Mouse (Mus musculus): Measurements from ENCODE around the gene 6820408C15Rik. TPM values are rescaled to one million over a fixed set of nuclear protein-coding genes. Genes with fewer than 3 reads are reported as not detected.

Gene 6820408C15Rik
- polyA plus RNA-seq, 1 experiment: 8.1 TPM

- TF ChIP-seq CTCF (IDR thresholded peaks at IDR 0.05; ENCODE audit: insufficient read depth, low read length): no peak
- TF ChIP-seq POLR2A (IDR thresholded peaks at IDR 0.05; ENCODE audit: borderline replicate concordance, extremely low read depth, low read depth, low read length): no peak
- DNase-seq: no peak
- no peaks in the 10 kb centered on the region for H3K4me1 ChIP-seq (ENCODE audit: control insufficient read depth, insufficient read depth, low read length)
- H3K4me3 ChIP-seq (replicated peaks; ENCODE audit: extremely low read depth, low read depth, low read length): no peak within 1 kb of the TSS
Observed at GRCm38 (mm10) chr2:152490038-152490437, 74.7 kb downstream of the 6820408C15Rik start, which contains the start of gene Defb22. Defb22 (minus strand) TSS chr2:152490138.

GRCm38 (mm10) chr2:152493151-152493550 lies 77.8 kb downstream of the 6820408C15Rik start:
- DNase-seq: no peak
- Histone ChIP-seq H3K4me3 (replicated peaks; ENCODE audit: extremely low read depth, low read depth, low read length) (no peak overlapping the region), H3K4me1 (ENCODE audit: control insufficient read depth, insufficient read depth, low read length) (no peaks in the 10 kb centered on the region)
- 72% methylated on average over 6 of the region's 6 CpGs for WGBS
- no peak for TF ChIP-seq POLR2A (IDR thresholded peaks at IDR 0.05; ENCODE audit: borderline replicate concordance, extremely low read depth, low read depth, low read length)
- TF ChIP-seq CTCF (IDR thresholded peaks at IDR 0.05; ENCODE audit: insufficient read depth, low read length): peak; percentile 23; the same call in 1 of the 2 replicates

Other genes starting within 250 kb of the 6820408C15Rik start
- 16.5 and 27.3 TPM in 2 replicates for gene Csnk2a1, start 188.7 kb upstream of the 6820408C15Rik start, polyA plus RNA-seq (2012; rRNA removed)
- gene Tbc1d20, start 121.8 kb upstream of the 6820408C15Rik start, polyA plus RNA-seq (2012; rRNA removed): 54.3 and 73.4 TPM in 2 replicates
- gene Rbck1, start 82.9 kb upstream of the 6820408C15Rik start, polyA plus RNA-seq (2012; rRNA removed): 268 and 356 TPM in 2 replicates
- gene Trib3, start 71.6 kb upstream of the 6820408C15Rik start, polyA plus RNA-seq (2012; rRNA removed): 6.1 and 6.9 TPM in 2 replicates
- 0.17 TPM in 1 of 2 replicates, not detected in the other for gene Nrsn2, start 38.9 kb upstream of the 6820408C15Rik start, polyA plus RNA-seq (2012; rRNA removed)
- 5.6 and 5.8 TPM in 2 replicates for gene Sox12, start 17.5 kb upstream of the 6820408C15Rik start, polyA plus RNA-seq (2012; rRNA removed)
- gene Zcchc3, start 560 bp upstream of the 6820408C15Rik start, polyA plus RNA-seq (2012; rRNA removed): 5.1 and 5.8 TPM in 2 replicates
- gene Defb23, start 49.0 kb downstream of the 6820408C15Rik start, polyA plus RNA-seq (2012; rRNA removed): not detected in 2 replicates
- not detected in 2 replicates for gene Defb20, start 61.5 kb downstream of the 6820408C15Rik start, polyA plus RNA-seq (2012; rRNA removed)
- not detected in 2 replicates for gene Defb22, start 74.6 kb downstream of the 6820408C15Rik start, polyA plus RNA-seq (2012; rRNA removed)
- not detected in 2 replicates for gene Defb26, start 96.1 kb downstream of the 6820408C15Rik start, polyA plus RNA-seq (2012; rRNA removed)
- not detected in 2 replicates for gene Defb28, start 102.7 kb downstream of the 6820408C15Rik start, polyA plus RNA-seq (2012; rRNA removed)
- gene Defb29, start 124.5 kb downstream of the 6820408C15Rik start, polyA plus RNA-seq (2012; rRNA removed): not detected in 2 replicates
- not detected in 2 replicates for gene Gm17416, start 153.8 kb downstream of the 6820408C15Rik start, polyA plus RNA-seq (2012; rRNA removed)
- gene Defb21, start 157.2 kb downstream of the 6820408C15Rik start, polyA plus RNA-seq (2012; rRNA removed): not detected in 2 replicates
- not detected in 2 replicates for gene Defb19, start 164.7 kb downstream of the 6820408C15Rik start, polyA plus RNA-seq (2012; rRNA removed)
- gene Defb45, start 183.8 kb downstream of the 6820408C15Rik start, polyA plus RNA-seq (2012; rRNA removed): not detected in 2 replicates
- gene Defb36, start 188.7 kb downstream of the 6820408C15Rik start, polyA plus RNA-seq (2012; rRNA removed): not detected in 2 replicates
- gene Defb25, start 207.5 kb downstream of the 6820408C15Rik start, polyA plus RNA-seq (2012; rRNA removed): 1.1 TPM in 1 of 2 replicates, not detected in the other
- gene Rem1, start 211.4 kb downstream of the 6820408C15Rik start, polyA plus RNA-seq (2012; rRNA removed): 12.4 and 16.2 TPM in 2 replicates

All from lung, adult 2 months (tissue).